Mouse (Mus musculus) ES-E14 (cell line): ENCODE measurements around the gene Terb1.

Experiments used
- HCFC1 ChIP-seq: IDR thresholded peaks from 2 replicates; pipeline ENCODE4 v1.6.1; 2012; ENCODE audit warnings: low read length, inconsistent platforms, borderline replicate concordance; ENCODE audit not compliant: insufficient read depth
- ZC3H11A ChIP-seq: IDR thresholded peaks from 2 replicates; pipeline ENCODE4 v1.6.1; 2012; ENCODE audit warnings: low read depth, mild to moderate bottlenecking, inconsistent platforms, low read length, borderline replicate concordance

- TF ChIP-seq HCFC1 (no peak), ZC3H11A (no peak)
Measured at GRCm38 (mm10) chr8:104434826-104435354, 74.8 kb downstream of the Terb1 start.
